9 mouse cellular contexts compared by ENCODE assay signal in genomic region chr4:55650186-55650585, GRCm38 (mm10).
DNase-seq lines count a peak whose midpoint lies in the region; ATAC-seq and TF ChIP-seq lines count a peak whose summit lies in the region.
"Had no signal": no experiment of that assay in that cellular context is flagged by ENCODE, and none has a peak within 500 bp of the region (broad histone marks: within the 10 kb centered on the region; RNA-seq: fewer than 3 reads in every experiment).

No protein-coding gene starts in this region.

- no peak for DNase-seq in forebrain, embryonic 10.5 days (ENCODE audit: extremely low spot score, low spot score)
- peak; percentile 8 for DNase-seq in brain, embryonic 14.5 days (ENCODE audit: low read depth)
- DNase-seq in lung, postnatal 10 days = peak; percentile 27
- no peak for DNase-seq in c-Kit-positive CD71-positive TER-119-positive erythroid progenitor cells, embryonic 14.5 days (ENCODE audit: low spot score)
- no peak for DNase-seq in frontal cortex, postnatal 14 days (ENCODE audit: low spot score in 2 of 2)
- DNase-seq: liver, embryonic 13.5 days had no signal

- H3K9me3 ChIP-seq in forebrain, embryonic 10.5 days = no peaks in the 10 kb centered on the region
- H3K9me3 ChIP-seq in forebrain, embryonic 16.5 days (ENCODE audit: control insufficient read depth, low read length) = no peaks in the 10 kb centered on the region
- H3K9me3 ChIP-seq in heart, embryonic 13.5 days = no peaks in the 10 kb centered on the region
- H3K9me3 ChIP-seq: liver, embryonic 13.5 days had no signal

- no peak overlapping the region for H3K9ac ChIP-seq in forebrain, embryonic 16.5 days (replicated peaks; ENCODE audit: low read depth, low read length)
- peak overlapping the region; percentile 89 for H3K9ac ChIP-seq in heart, embryonic 13.5 days
- H3K9ac ChIP-seq: liver, embryonic 13.5 days had no signal

- peak overlapping the region; percentile 90; the same call in 1 of the 2 replicates for H3K27ac ChIP-seq in forebrain, embryonic 10.5 days
- H3K27ac ChIP-seq in forebrain, embryonic 16.5 days (ENCODE audit: low read length) = no peak overlapping the region
- peak overlapping the region; percentile 98 for H3K27ac ChIP-seq in heart, embryonic 13.5 days (replicated peaks)
- H3K27ac ChIP-seq: liver, embryonic 13.5 days had no signal

- H3K4me1 ChIP-seq in forebrain, embryonic 10.5 days = peaks cover 38% of the 10 kb centered on the region
- H3K4me1 ChIP-seq in forebrain, embryonic 16.5 days (replicated peaks; ENCODE audit: control insufficient read depth, insufficient read depth, low read length) = peaks cover 18% of the 10 kb centered on the region
- peaks cover 27% of the 10 kb centered on the region for H3K4me1 ChIP-seq in heart, embryonic 13.5 days

- no peak overlapping the region for H3K4me2 ChIP-seq in forebrain, embryonic 16.5 days (ENCODE audit: low read length)
- peak overlapping the region; percentile 67; the same call in 1 of the 2 replicates for H3K4me2 ChIP-seq in heart, embryonic 13.5 days

- peak overlapping the region; percentile 69; the same call in 1 of the 2 replicates for H3K4me3 ChIP-seq in forebrain, embryonic 10.5 days
- no peak overlapping the region for H3K4me3 ChIP-seq in forebrain, embryonic 16.5 days (replicated peaks; ENCODE audit: low read length)
- H3K4me3 ChIP-seq in heart, embryonic 13.5 days = no peak overlapping the region

- no peak for TF ChIP-seq POLR2A in brain, embryonic 14.5 days (IDR thresholded peaks at IDR 0.05; ENCODE audit: borderline replicate concordance, extremely low read depth, insufficient read depth, insufficient read length, poor library complexity, severe bottlenecking)

- ATAC-seq in forebrain, embryonic 16.5 days = no peak
- no peak for ATAC-seq in heart, embryonic 13.5 days (ENCODE audit: extremely low read depth, insufficient number of reproducible peaks, low FRiP score, low TSS enrichment)
- ATAC-seq in frontal cortex, adult (ENCODE audit: low TSS enrichment) = no peak

- H3K27me3 ChIP-seq in forebrain, embryonic 10.5 days (ENCODE audit: poor library complexity, severe bottlenecking) = peaks cover 44% of the 10 kb centered on the region
- no peaks in the 10 kb centered on the region for H3K27me3 ChIP-seq in forebrain, embryonic 16.5 days (replicated peaks; ENCODE audit: control insufficient read depth, insufficient read depth, low read length)
- peaks cover 16% of the 10 kb centered on the region for H3K27me3 ChIP-seq in heart, embryonic 13.5 days (replicated peaks)

- no peaks in the 10 kb centered on the region for H3K36me3 ChIP-seq in forebrain, embryonic 10.5 days (replicated peaks)
- H3K36me3 ChIP-seq in forebrain, embryonic 16.5 days (ENCODE audit: control insufficient read depth, insufficient read depth) = no peaks in the 10 kb centered on the region
- no peaks in the 10 kb centered on the region for H3K36me3 ChIP-seq in heart, embryonic 13.5 days
- H3K36me3 ChIP-seq: liver, embryonic 13.5 days had no signal

- WGBS in forebrain, embryonic 10.5 days = 61% methylated on average over 7 of the region's 7 CpGs
- WGBS in forebrain, embryonic 16.5 days = 51% methylated on average over 7 of the region's 7 CpGs
- 42% methylated on average over 7 of the region's 7 CpGs for WGBS in heart, embryonic 13.5 days

- TF ChIP-seq CTCF in brain, embryonic 14.5 days (IDR thresholded peaks at IDR 0.05; ENCODE audit: borderline replicate concordance, extremely low read depth, insufficient read depth, insufficient read length) = no peak

Comparison
In these comparisons a context has a peak if more than half of its experiments do, and no peak if none do; other contexts are left out.
1. DNase-seq: peak in brain, embryonic 14.5 days (single experiment) and lung, postnatal 10 days (single experiment); none in forebrain, embryonic 10.5 days (single experiment), c-Kit-positive CD71-positive TER-119-positive erythroid progenitor cells, embryonic 14.5 days (single experiment) and frontal cortex, postnatal 14 days (0 of 2).